Mouse (Mus musculus): ENCODE results near the gene Rptor. TPM values are rescaled to one million over a fixed set of nuclear protein-coding genes. Genes with fewer than 3 reads are reported as not detected.

The Rptor gene
- polyA plus RNA-seq (2016; fragmentation: Nextera tagmentation; extraction: Ambion mirVana), result 14.4 and 15.7 TPM in 2 replicates

DNA sequence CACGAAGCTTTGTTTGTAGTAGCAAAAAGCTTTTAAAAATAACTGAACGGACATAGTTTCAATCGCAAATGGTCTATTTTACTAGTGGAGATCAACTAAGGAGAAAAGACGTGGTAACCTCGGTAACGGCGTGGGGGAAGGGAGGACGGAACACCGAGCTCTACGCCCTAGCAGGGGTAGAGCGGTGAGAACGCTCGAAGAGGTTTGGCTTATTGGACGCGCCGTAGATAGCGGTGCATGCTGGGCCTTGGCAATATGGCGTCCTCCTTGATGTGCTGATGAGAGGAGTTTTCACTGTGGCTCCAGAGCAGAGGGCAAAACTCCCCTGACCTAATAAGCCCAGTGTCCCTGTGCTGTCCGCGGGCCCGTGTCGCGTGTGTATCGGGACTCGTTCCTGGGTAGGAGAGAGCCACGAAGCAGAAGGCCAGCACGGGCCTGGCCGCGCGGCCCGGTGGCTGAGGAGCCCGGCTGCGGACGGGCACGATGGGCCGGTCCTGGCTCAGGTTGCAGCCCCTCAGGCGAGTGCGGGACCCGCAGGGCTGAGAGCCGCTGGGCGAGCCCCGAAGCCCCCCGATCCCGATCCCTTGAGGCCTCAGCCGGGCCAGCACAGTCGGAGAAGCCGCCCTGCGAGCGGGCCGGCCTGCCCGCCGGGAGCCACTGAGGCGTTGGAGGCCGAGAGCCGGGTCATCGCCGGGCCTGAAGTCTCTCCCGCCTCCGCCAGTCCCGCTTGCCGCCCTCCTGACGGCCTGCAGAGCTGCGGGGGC lies at the start of gene Rptor:
Rptor (plus strand) TSS at position 143 of the 764 bp plus-strand sequence.
- H3K27ac ChIP-seq (replicated peaks), result peak within 1 kb of the TSS; percentile 95
- H3K9me3 ChIP-seq, result no peaks in the 10 kb centered on the region
- peaks cover 24% of the 10 kb centered on the region for H3K36me3 ChIP-seq (replicated peaks)
- WGBS, result under 1% methylated on average over 63 of the region's 63 CpGs
- H3K4me1 ChIP-seq, result peaks cover 20% of the 10 kb centered on the region
- H3K4me3 ChIP-seq, result peak within 1 kb of the TSS; percentile 100
- peak; percentile 96 for DNase-seq (ENCODE audit: low spot score)
- H3K27me3 ChIP-seq (replicated peaks; ENCODE audit: low read depth, poor library complexity, severe bottlenecking), result no peaks in the 10 kb centered on the region

- Histone ChIP-seq H3K4me1 (peaks cover 46% of the 10 kb centered on the region), H3K36me3 (replicated peaks) (no peaks in the 10 kb centered on the region), H3K4me3 (no peak overlapping the region), H3K9me3 (no peaks in the 10 kb centered on the region), H3K27me3 (replicated peaks; ENCODE audit: low read depth, poor library complexity, severe bottlenecking) (peaks cover 82% of the 10 kb centered on the region), H3K27ac (replicated peaks) (no peak overlapping the region)
- WGBS, result 83% methylated on average over 7 of the region's 7 CpGs
- DNase-seq (ENCODE audit: low spot score), result no peak
Observed at GRCm38 (mm10) chr11:119554706-119555105, 48.0 kb upstream of the Rptor start.

DNA sequence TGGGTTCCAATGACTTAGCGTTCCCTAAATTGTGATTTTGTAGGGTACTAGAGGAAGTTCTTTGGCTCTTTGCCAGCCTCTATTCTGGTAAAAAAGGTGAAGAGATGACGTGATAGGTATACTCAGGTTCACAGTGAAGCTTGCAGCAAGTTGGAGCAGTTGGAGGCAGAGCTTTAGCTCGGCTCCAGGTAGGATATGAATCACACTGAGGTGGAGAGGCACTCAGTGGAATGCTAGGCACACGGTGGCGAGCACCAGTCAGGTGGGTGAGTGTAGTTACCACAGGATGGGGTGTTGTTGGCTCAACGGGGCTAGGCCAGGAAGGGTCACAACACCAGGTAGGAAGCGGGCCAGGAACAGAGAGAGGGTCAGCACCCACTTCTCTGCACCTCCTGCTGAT lies 47.5 kb upstream of the Rptor start:
- H3K9me3 ChIP-seq, result no peaks in the 10 kb centered on the region
- WGBS, result 87% methylated on average over 7 of the region's 7 CpGs
- peaks cover 82% of the 10 kb centered on the region for H3K27me3 ChIP-seq (replicated peaks; ENCODE audit: low read depth, poor library complexity, severe bottlenecking)
- H3K4me3 ChIP-seq, result no peak overlapping the region
- peaks cover 48% of the 10 kb centered on the region for H3K4me1 ChIP-seq
- DNase-seq (ENCODE audit: low spot score), result no peak
- H3K36me3 ChIP-seq (replicated peaks), result no peaks in the 10 kb centered on the region
- no peak overlapping the region for H3K27ac ChIP-seq (replicated peaks)

DNA sequence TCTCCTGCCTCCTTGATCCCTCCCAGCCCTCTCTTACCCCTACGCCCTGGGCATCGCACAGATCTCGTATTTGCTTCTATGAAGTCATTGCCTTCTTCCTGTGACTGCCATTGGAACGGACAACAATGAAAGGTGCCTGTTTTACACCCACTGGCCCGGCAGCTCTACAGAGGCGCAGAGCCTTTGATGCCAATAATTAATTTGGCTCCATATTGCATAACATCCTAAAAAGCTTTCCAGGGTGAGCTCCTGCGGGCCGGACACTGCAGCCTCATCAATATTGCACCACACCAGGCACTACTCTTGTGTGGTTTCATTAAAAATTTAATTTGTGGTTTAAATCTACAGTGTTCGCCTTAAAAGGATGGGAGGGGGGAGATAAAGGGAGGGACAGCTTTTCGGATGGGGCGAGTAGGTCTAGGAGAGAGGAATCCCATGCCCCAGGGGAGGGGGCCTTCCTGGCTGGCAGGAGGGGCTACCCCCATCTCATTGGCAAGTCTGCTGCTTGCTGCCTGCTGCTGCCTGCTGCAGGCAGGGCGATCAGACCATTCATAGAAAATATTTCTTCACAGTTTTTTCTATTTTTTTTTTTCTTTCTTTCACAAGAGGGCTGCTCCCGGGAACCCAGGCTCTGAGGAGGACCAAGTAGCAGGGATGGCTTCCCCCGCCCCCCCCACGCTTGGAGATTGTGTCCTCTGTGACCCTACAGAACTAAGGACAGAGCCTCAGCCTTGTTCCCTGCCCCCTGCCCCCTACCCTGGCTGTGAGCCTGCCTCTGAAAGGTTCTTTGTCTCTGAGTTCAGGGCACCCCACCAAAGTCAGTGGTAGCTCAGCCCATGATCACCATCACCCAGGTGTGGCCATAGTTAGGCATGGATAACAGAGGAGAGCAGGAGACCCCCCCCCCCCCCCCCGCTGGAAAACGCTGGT lies 44.5 kb upstream of the Rptor start:
- H3K4me3 ChIP-seq, result peak overlapping the region; percentile 45
- no peaks in the 10 kb centered on the region for H3K36me3 ChIP-seq (replicated peaks)
- 23% methylated on average over 17 of the region's 17 CpGs for WGBS
- peak overlapping the region; percentile 85 for H3K27ac ChIP-seq (replicated peaks)
- no peaks in the 10 kb centered on the region for H3K9me3 ChIP-seq
- H3K27me3 ChIP-seq (replicated peaks; ENCODE audit: low read depth, poor library complexity, severe bottlenecking), result peaks cover 72% of the 10 kb centered on the region
- peaks cover 40% of the 10 kb centered on the region for H3K4me1 ChIP-seq
- peak; percentile 68 for DNase-seq (ENCODE audit: low spot score)

- WGBS, result 4% methylated on average over 9 of the region's 9 CpGs
- Histone ChIP-seq H3K4me3 (peak overlapping the region; percentile 45), H3K27me3 (replicated peaks; ENCODE audit: low read depth, poor library complexity, severe bottlenecking) (peaks cover 72% of the 10 kb centered on the region), H3K9me3 (no peaks in the 10 kb centered on the region), H3K27ac (replicated peaks) (peak overlapping the region; percentile 85), H3K36me3 (replicated peaks) (no peaks in the 10 kb centered on the region), H3K4me1 (peaks cover 45% of the 10 kb centered on the region)
- peak; percentile 81 for DNase-seq (ENCODE audit: low spot score)
Observed at GRCm38 (mm10) chr11:119558870-119559610, 43.7 kb upstream of the Rptor start.

DNA sequence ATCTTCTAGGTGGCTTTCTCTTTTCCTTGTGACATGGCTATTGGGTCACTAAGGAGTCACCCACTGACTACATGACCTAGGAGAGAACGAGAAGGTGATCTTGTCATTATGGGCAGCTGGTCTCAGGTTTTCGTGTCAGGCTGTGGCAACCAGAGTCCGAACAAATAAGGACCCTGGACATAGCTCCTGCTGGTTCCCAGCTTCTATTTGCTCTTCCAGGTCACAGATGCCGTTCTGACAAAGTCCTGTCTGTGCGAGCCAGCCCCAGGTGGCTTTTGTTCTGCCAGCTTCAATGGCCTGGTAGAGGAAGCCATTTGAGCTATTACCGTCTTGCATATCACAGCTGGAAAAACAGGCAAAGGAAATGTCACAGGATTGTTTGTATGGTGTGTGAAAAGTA lies 40.4 kb upstream of the Rptor start:
- no peaks in the 10 kb centered on the region for H3K9me3 ChIP-seq
- H3K4me3 ChIP-seq, result no peak overlapping the region
- H3K27ac ChIP-seq (replicated peaks), result no peak overlapping the region
- peaks cover 54% of the 10 kb centered on the region for H3K4me1 ChIP-seq
- 37% methylated on average over 6 of the region's 6 CpGs for WGBS
- DNase-seq (ENCODE audit: low spot score), result no peak
- peaks cover 60% of the 10 kb centered on the region for H3K27me3 ChIP-seq (replicated peaks; ENCODE audit: low read depth, poor library complexity, severe bottlenecking)
- H3K36me3 ChIP-seq (replicated peaks), result no peaks in the 10 kb centered on the region

GRCm38 (mm10) chr11:119563166-119563565 lies 39.5 kb upstream of the Rptor start:
- DNase-seq (ENCODE audit: low spot score), result no peak
- WGBS, result 75% methylated on average over 9 of the region's 9 CpGs
- no peak overlapping the region for H3K4me3 ChIP-seq
- no peaks in the 10 kb centered on the region for H3K36me3 ChIP-seq (replicated peaks)
- peaks cover 54% of the 10 kb centered on the region for H3K27me3 ChIP-seq (replicated peaks; ENCODE audit: low read depth, poor library complexity, severe bottlenecking)
- no peaks in the 10 kb centered on the region for H3K9me3 ChIP-seq
- no peak overlapping the region for H3K27ac ChIP-seq (replicated peaks)
- H3K4me1 ChIP-seq, result peaks cover 46% of the 10 kb centered on the region

GRCm38 (mm10) chr11:119564383-119564782 lies 38.3 kb upstream of the Rptor start:
- WGBS, result 86% methylated on average over 10 of the region's 10 CpGs
- Histone ChIP-seq H3K4me3 (no peak overlapping the region), H3K36me3 (replicated peaks) (no peaks in the 10 kb centered on the region), H3K27ac (replicated peaks) (no peak overlapping the region), H3K4me1 (peaks cover 33% of the 10 kb centered on the region), H3K27me3 (replicated peaks; ENCODE audit: low read depth, poor library complexity, severe bottlenecking) (peaks cover 54% of the 10 kb centered on the region), H3K9me3 (no peaks in the 10 kb centered on the region)
- DNase-seq (ENCODE audit: low spot score), result no peak

DNA sequence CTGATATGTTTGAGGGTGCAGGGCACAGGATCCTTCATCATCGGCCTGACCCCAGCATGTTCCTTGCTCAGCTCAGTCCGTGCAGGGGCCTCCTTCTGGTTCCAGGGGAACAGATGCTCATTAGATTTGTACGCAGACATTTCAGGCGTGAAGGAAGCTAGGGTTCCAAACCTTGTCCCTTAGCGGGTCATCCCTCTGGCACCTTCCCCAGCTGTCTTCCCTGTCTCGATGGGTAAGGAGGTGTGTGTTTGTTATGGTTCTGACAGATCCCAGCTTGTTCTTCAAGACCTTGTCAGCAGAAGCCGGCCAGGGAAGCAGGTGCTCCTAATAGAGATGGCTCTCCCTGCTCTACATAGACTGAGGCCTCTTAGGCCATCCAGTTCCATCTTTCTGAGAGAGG lies 37.7 kb upstream of the Rptor start:
- no peak for DNase-seq (ENCODE audit: low spot score)
- H3K4me1 ChIP-seq, result peaks cover 27% of the 10 kb centered on the region
- peaks cover 49% of the 10 kb centered on the region for H3K27me3 ChIP-seq (replicated peaks; ENCODE audit: low read depth, poor library complexity, severe bottlenecking)
- H3K9me3 ChIP-seq, result no peaks in the 10 kb centered on the region
- no peak overlapping the region for H3K4me3 ChIP-seq
- no peaks in the 10 kb centered on the region for H3K36me3 ChIP-seq (replicated peaks)
- 66% methylated on average over 7 of the region's 7 CpGs for WGBS
- no peak overlapping the region for H3K27ac ChIP-seq (replicated peaks)

DNA sequence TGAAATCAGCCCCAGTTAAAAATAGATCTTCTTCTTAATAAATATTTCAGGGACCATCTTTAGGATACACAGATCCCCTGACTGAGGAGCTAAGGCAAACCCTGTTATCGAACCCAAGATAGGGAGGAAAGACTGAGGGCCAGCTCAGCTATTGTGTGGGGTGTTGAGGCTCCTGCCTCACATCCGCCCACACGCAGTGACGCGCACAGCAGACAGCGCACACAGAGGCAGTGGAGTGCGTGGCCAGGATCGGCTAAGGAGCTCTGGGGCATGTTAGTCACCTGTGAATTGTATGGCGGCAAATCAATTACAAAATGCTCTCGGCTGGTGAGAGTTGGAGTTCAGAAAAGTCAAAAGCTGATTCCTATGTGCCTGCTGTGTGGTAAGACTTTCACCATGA lies 37.0 kb upstream of the Rptor start:
- Histone ChIP-seq H3K27ac (replicated peaks) (no peak overlapping the region), H3K9me3 (no peaks in the 10 kb centered on the region), H3K36me3 (replicated peaks) (no peaks in the 10 kb centered on the region), H3K4me1 (peaks cover 26% of the 10 kb centered on the region), H3K4me3 (peak overlapping the region; percentile 23; the same call in 1 of the 2 replicates), H3K27me3 (replicated peaks; ENCODE audit: low read depth, poor library complexity, severe bottlenecking) (peaks cover 44% of the 10 kb centered on the region)
- WGBS, result 35% methylated on average over 10 of the region's 10 CpGs
- no peak for DNase-seq (ENCODE audit: low spot score)

DNA sequence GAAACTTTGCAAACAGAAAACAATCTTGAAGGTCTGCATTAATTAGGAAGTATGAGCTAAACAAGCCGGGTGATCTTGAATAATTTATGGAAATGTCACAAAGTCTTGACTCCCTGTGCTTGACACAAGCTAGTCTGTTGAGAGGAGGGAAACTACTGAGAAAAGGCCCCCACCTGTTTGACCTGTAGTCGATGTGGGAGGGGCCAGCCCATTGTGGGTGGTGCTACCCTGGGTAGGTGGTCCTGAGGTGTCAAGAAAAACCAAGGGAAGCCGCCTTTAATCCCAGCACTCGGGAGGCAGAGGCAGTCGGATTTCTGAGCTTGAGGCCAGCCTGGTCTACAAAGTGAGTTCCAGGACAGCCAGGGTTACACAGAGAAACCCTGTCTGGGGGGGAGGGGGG lies 36.5 kb upstream of the Rptor start:
- H3K27me3 ChIP-seq (replicated peaks; ENCODE audit: low read depth, poor library complexity, severe bottlenecking), result peaks cover 39% of the 10 kb centered on the region

More for the DNA sequence above, 36.5 kb upstream of the Rptor start:
- peaks cover 26% of the 10 kb centered on the region for H3K4me1 ChIP-seq
- H3K4me3 ChIP-seq, result no peak overlapping the region
- no peak overlapping the region for H3K27ac ChIP-seq (replicated peaks)
- H3K9me3 ChIP-seq, result no peaks in the 10 kb centered on the region
- H3K36me3 ChIP-seq (replicated peaks), result no peaks in the 10 kb centered on the region
- WGBS, result 60% methylated on average over 5 of the region's 5 CpGs
- DNase-seq (ENCODE audit: low spot score), result no peak
